ENCODE assay signal across 35 mouse cellular contexts in genomic region chr14:33856992-33857391, GRCm38 (mm10).
"Had no signal": no experiment of that assay in that cellular context is flagged by ENCODE, and none has a peak within 500 bp of the region (broad histone marks: within the 10 kb centered on the region; RNA-seq: fewer than 3 reads in every experiment).

No protein-coding gene starts in this region.

- DNase-seq: heart, postnatal 10 days; heart, postnatal 14 days; heart, postnatal 36 days; heart, postnatal 4 days; kidney, adult 11 months; kidney, adult 18-20 months; kidney, adult 2 months; kidney, adult 8-10 months; kidney, adult 9 months; kidney, postnatal 10 days; kidney, postnatal 14 days; kidney, postnatal 25 days; kidney, postnatal 36 days; kidney, postnatal 4 days; layer of hippocampus, adult 9-11 months; layer of hippocampus, postnatal 36 days had no signal

- H3K4me2 ChIP-seq: heart, embryonic 11.5 days; heart, embryonic 12.5 days; heart, embryonic 13.5 days; heart, embryonic 15.5 days; hindbrain, embryonic 12.5 days; hindbrain, embryonic 13.5 days; hindbrain, embryonic 14.5 days; hindbrain, embryonic 15.5 days; intestine, embryonic 15.5 days; kidney, embryonic 15.5 days had no signal

- H3K27ac ChIP-seq: heart, embryonic 10.5 days; heart, embryonic 13.5 days; heart, embryonic 15.5 days; hindbrain, embryonic 10.5 days; hindbrain, embryonic 12.5 days; hindbrain, embryonic 13.5 days; hindbrain, embryonic 14.5 days; hindbrain, embryonic 15.5 days; hindbrain, postnatal 0 days; intestine, embryonic 15.5 days; kidney, embryonic 15.5 days; kidney, postnatal 0 days; layer of hippocampus, adult 2 months had no signal

- H3K9ac ChIP-seq: heart, embryonic 12.5 days; heart, embryonic 13.5 days; heart, embryonic 15.5 days; hindbrain, embryonic 12.5 days; hindbrain, embryonic 13.5 days; hindbrain, embryonic 14.5 days; hindbrain, embryonic 15.5 days; intestine, embryonic 15.5 days; kidney, embryonic 15.5 days had no signal

- H3K4me1 ChIP-seq: heart, embryonic 10.5 days; heart, embryonic 13.5 days; heart, embryonic 15.5 days; hindbrain, embryonic 10.5 days; hindbrain, embryonic 12.5 days; hindbrain, embryonic 13.5 days; hindbrain, embryonic 15.5 days; intestine, embryonic 15.5 days had no signal

- ATAC-seq: hindbrain, embryonic 16.5 days; hindbrain, postnatal 0 days; inflammation-experienced regulatory T-cells, adult 6 months; intestine, embryonic 15.5 days; intestine, embryonic 16.5 days; intestine, postnatal 0 days had no signal

- H3K9me3 ChIP-seq: heart, embryonic 10.5 days; heart, embryonic 12.5 days; heart, embryonic 13.5 days; heart, embryonic 15.5 days; hindbrain, embryonic 10.5 days; hindbrain, embryonic 12.5 days; hindbrain, embryonic 13.5 days; hindbrain, embryonic 15.5 days; intestine, embryonic 15.5 days; kidney, embryonic 15.5 days had no signal

- H3K36me3 ChIP-seq: heart, embryonic 10.5 days; heart, embryonic 12.5 days; heart, embryonic 13.5 days; heart, embryonic 15.5 days; hindbrain, embryonic 10.5 days; hindbrain, embryonic 12.5 days; hindbrain, embryonic 13.5 days; hindbrain, embryonic 15.5 days; intestine, embryonic 15.5 days; kidney, embryonic 15.5 days had no signal

- H3K27me3 ChIP-seq: heart, embryonic 12.5 days; heart, embryonic 15.5 days; hindbrain, embryonic 12.5 days; hindbrain, embryonic 13.5 days; hindbrain, embryonic 15.5 days; intestine, embryonic 15.5 days; kidney, embryonic 15.5 days had no signal

- H3K4me3 ChIP-seq: heart, embryonic 10.5 days; heart, embryonic 12.5 days; heart, embryonic 13.5 days; heart, embryonic 15.5 days; hindbrain, embryonic 10.5 days; hindbrain, embryonic 12.5 days; hindbrain, embryonic 13.5 days; hindbrain, embryonic 15.5 days; intestine, embryonic 15.5 days; kidney, embryonic 15.5 days; layer of hippocampus, adult 2 months had no signal
